In genomic region chr5:144978533-144979107, GRCm38 (mm10) we compare ENCODE assay signal across 12 mouse cellular contexts. TPM values are rescaled to one million over a fixed set of nuclear protein-coding genes. Genes with fewer than 3 reads are reported as not detected.
DNase-seq lines count a peak whose midpoint lies in the region; ATAC-seq and TF ChIP-seq lines count a peak whose summit lies in the region.
"Had no signal": no experiment of that assay in that cellular context is flagged by ENCODE, and none has a peak within 500 bp of the region (broad histone marks: within the 10 kb centered on the region; RNA-seq: fewer than 3 reads in every experiment).

No protein-coding gene starts in this region.

- H3K9me3 ChIP-seq in intestine, embryonic 15.5 days, result no peaks in the 10 kb centered on the region
- peaks cover 4% of the 10 kb centered on the region for H3K9me3 ChIP-seq in lung, embryonic 16.5 days (ENCODE audit: control insufficient read depth, low read length)
- H3K9me3 ChIP-seq in forebrain, embryonic 13.5 days (replicated peaks), result no peaks in the 10 kb centered on the region
- no peaks in the 10 kb centered on the region for H3K9me3 ChIP-seq in forebrain, postnatal 0 days (ENCODE audit: low read length)
- 0 out of 2 replicates have a peak, but pooled peaks cover 6% of the 10 kb centered on the region for H3K9me3 ChIP-seq in hindbrain, embryonic 13.5 days

- DNase-seq in 3T3-L1 (ENCODE audit: low read depth, low spot score), result peak; percentile 83
- peak; percentile 77 for DNase-seq in adrenal gland, postnatal 25 days
- DNase-seq in forebrain, postnatal 0 days, result no peak
- no peak for DNase-seq in left cerebral cortex, postnatal 36 days (ENCODE audit: low spot score in 2 of 2)
- DNase-seq: cerebellum, adult 11-12 months; layer of hippocampus, adult 9-11 months had no signal

- H3K4me1 ChIP-seq in intestine, embryonic 15.5 days (replicated peaks), result no peaks in the 10 kb centered on the region
- H3K4me1 ChIP-seq in lung, embryonic 16.5 days (replicated peaks; ENCODE audit: control insufficient read depth, insufficient read depth, low read length), result peaks cover 9% of the 10 kb centered on the region; the same call in 1 of the 2 replicates
- H3K4me1 ChIP-seq in forebrain, embryonic 13.5 days, result no peaks in the 10 kb centered on the region
- no peaks in the 10 kb centered on the region for H3K4me1 ChIP-seq in forebrain, postnatal 0 days (ENCODE audit: insufficient read depth)
- no peaks in the 10 kb centered on the region for H3K4me1 ChIP-seq in hindbrain, embryonic 13.5 days (replicated peaks)

- WGBS in intestine, embryonic 15.5 days, result 48% methylated on average over 10 of the region's 10 CpGs
- WGBS in lung, embryonic 16.5 days, result 27% methylated on average over 10 of the region's 10 CpGs
- WGBS in forebrain, embryonic 13.5 days, result 67% methylated on average over 10 of the region's 10 CpGs
- 66% methylated on average over 10 of the region's 10 CpGs for WGBS in forebrain, postnatal 0 days
- 76% methylated on average over 10 of the region's 10 CpGs for WGBS in hindbrain, embryonic 13.5 days

- no peak overlapping the region for H3K27ac ChIP-seq in intestine, embryonic 15.5 days
- H3K27ac ChIP-seq in lung, embryonic 16.5 days (ENCODE audit: low read length), result peak overlapping the region; percentile 94
- no peak overlapping the region for H3K27ac ChIP-seq in forebrain, embryonic 13.5 days
- H3K27ac ChIP-seq in forebrain, postnatal 0 days (ENCODE audit: low read depth, low read length), result no peak overlapping the region
- no peak overlapping the region for H3K27ac ChIP-seq in hindbrain, embryonic 13.5 days

- no peak for TF ChIP-seq CTCF in forebrain, postnatal 0 days (IDR thresholded peaks at IDR 0.05; ENCODE audit: low read depth)

- H3K27me3 ChIP-seq in intestine, embryonic 15.5 days (replicated peaks), result no peaks in the 10 kb centered on the region
- no peaks in the 10 kb centered on the region for H3K27me3 ChIP-seq in lung, embryonic 16.5 days (ENCODE audit: control insufficient read depth, insufficient read depth, low read depth, low read length)
- H3K27me3 ChIP-seq in forebrain, embryonic 13.5 days, result no peaks in the 10 kb centered on the region
- no peaks in the 10 kb centered on the region for H3K27me3 ChIP-seq in forebrain, postnatal 0 days (ENCODE audit: insufficient read depth, low read length)
- no peaks in the 10 kb centered on the region for H3K27me3 ChIP-seq in hindbrain, embryonic 13.5 days

- H3K4me3 ChIP-seq in intestine, embryonic 15.5 days (replicated peaks), result no peak overlapping the region
- no peak overlapping the region for H3K4me3 ChIP-seq in lung, embryonic 16.5 days (ENCODE audit: low read length)
- H3K4me3 ChIP-seq in forebrain, embryonic 13.5 days, result no peak overlapping the region
- H3K4me3 ChIP-seq in forebrain, postnatal 0 days (ENCODE audit: low read depth, low read length), result no peak overlapping the region
- no peak overlapping the region for H3K4me3 ChIP-seq in hindbrain, embryonic 13.5 days

- peak; percentile 90 for ATAC-seq in intestine, embryonic 15.5 days
- peak; percentile 90 for ATAC-seq in lung, embryonic 16.5 days (ENCODE audit: low read depth)
- no peak for ATAC-seq in forebrain, embryonic 13.5 days
- no peak for ATAC-seq in forebrain, postnatal 0 days
- no peak for ATAC-seq in hindbrain, embryonic 13.5 days (ENCODE audit: low FRiP score)

- intact Hi-C loops in left cerebral cortex, postnatal 36 days (cut with DNase I), result no loop called here

- no peak overlapping the region for H3K4me2 ChIP-seq in intestine, embryonic 15.5 days (replicated peaks)
- no peak overlapping the region for H3K4me2 ChIP-seq in lung, embryonic 16.5 days (ENCODE audit: low read depth, low read length)
- H3K4me2 ChIP-seq in forebrain, embryonic 13.5 days, result no peak overlapping the region
- no peak overlapping the region for H3K4me2 ChIP-seq in forebrain, postnatal 0 days (ENCODE audit: low read depth)
- no peak overlapping the region for H3K4me2 ChIP-seq in hindbrain, embryonic 13.5 days

- no peaks in the 10 kb centered on the region for H3K36me3 ChIP-seq in intestine, embryonic 15.5 days
- no peaks in the 10 kb centered on the region for H3K36me3 ChIP-seq in lung, embryonic 16.5 days (ENCODE audit: control insufficient read depth, insufficient read depth, low read length)
- H3K36me3 ChIP-seq in forebrain, embryonic 13.5 days (ENCODE audit: poor library complexity, severe bottlenecking), result no peaks in the 10 kb centered on the region
- no peaks in the 10 kb centered on the region for H3K36me3 ChIP-seq in forebrain, postnatal 0 days (ENCODE audit: insufficient read depth)
- no peaks in the 10 kb centered on the region for H3K36me3 ChIP-seq in hindbrain, embryonic 13.5 days
- H3K36me3 ChIP-seq: G1E had no signal

- no peak overlapping the region for H3K9ac ChIP-seq in intestine, embryonic 15.5 days
- no peak overlapping the region for H3K9ac ChIP-seq in lung, embryonic 16.5 days (ENCODE audit: low read length)
- no peak overlapping the region for H3K9ac ChIP-seq in forebrain, embryonic 13.5 days
- no peak overlapping the region for H3K9ac ChIP-seq in forebrain, postnatal 0 days
- H3K9ac ChIP-seq in hindbrain, embryonic 13.5 days, result no peak overlapping the region

RNA-seq across cellular contexts. Expression of gene Smurf1, which starts 13.0 kb away (rescaled TPM):
- total RNA-seq in adrenal gland, postnatal 25 days (2021), result 18.8 and 24.7 TPM in 2 replicates
- polyA plus RNA-seq in intestine, embryonic 15.5 days (2015; fragmentation: Nextera tagmentation; extraction: Ambion mirVana), result 10.7 and 11.5 TPM in 2 replicates
- 9.5 and 15.6 TPM in 2 replicates for polyA plus RNA-seq in lung, embryonic 16.5 days (2015; fragmentation: Nextera tagmentation; extraction: Ambion mirVana)
- 16.8 and 18.1 TPM in 2 replicates for polyA plus RNA-seq in forebrain, embryonic 13.5 days (2015; fragmentation: Nextera tagmentation; extraction: Ambion mirVana)
- total RNA-seq in forebrain, postnatal 0 days (2014; rRNA removed), result 49.2 and 55.5 TPM in 2 replicates
- 15.3 and 21.6 TPM in 2 replicates for polyA plus RNA-seq in forebrain, postnatal 0 days (2015; fragmentation: Nextera tagmentation; extraction: Ambion mirVana)
- 10 to 100 TPM; 34.6 to 37.2 TPM for total RNA-seq in left cerebral cortex, postnatal 36 days (2021)
- 28.2 and 28.4 TPM in 2 replicates for polyA plus RNA-seq in hindbrain, embryonic 13.5 days (2015; fragmentation: Nextera tagmentation; extraction: Ambion mirVana)

RNA-seq across cellular contexts. Expression of gene Gm4871, which starts 53.9 kb away (rescaled TPM):
- not detected in 2 replicates for total RNA-seq in adrenal gland, postnatal 25 days (2021)
- not detected in 2 replicates for polyA plus RNA-seq in intestine, embryonic 15.5 days (2015; fragmentation: Nextera tagmentation; extraction: Ambion mirVana)
- polyA plus RNA-seq in lung, embryonic 16.5 days (2015; fragmentation: Nextera tagmentation; extraction: Ambion mirVana), result 0.25 TPM in 1 of 2 replicates, not detected in the other
- polyA plus RNA-seq in forebrain, embryonic 13.5 days (2015; fragmentation: Nextera tagmentation; extraction: Ambion mirVana), result not detected in 2 replicates
- total RNA-seq in forebrain, postnatal 0 days (2014; rRNA removed), result not detected in 2 replicates
- polyA plus RNA-seq in forebrain, postnatal 0 days (2015; fragmentation: Nextera tagmentation; extraction: Ambion mirVana), result not detected in 2 replicates
- not detected for total RNA-seq in left cerebral cortex, postnatal 36 days (2021)
- not detected in 2 replicates for polyA plus RNA-seq in hindbrain, embryonic 13.5 days (2015; fragmentation: Nextera tagmentation; extraction: Ambion mirVana)
- total RNA-seq: G1E had no signal
- polyA plus RNA-seq: forebrain, embryonic 11.5 days; G1E had no signal

Comparison
In these comparisons a context has a peak if more than half of its experiments do, and no peak if none do; other contexts are left out.
1. DNase-seq: peak in 3T3-L1 (single experiment) and adrenal gland, postnatal 25 days (single experiment); none in forebrain, postnatal 0 days (single experiment) and left cerebral cortex, postnatal 36 days (0 of 2).
2. ATAC-seq: peak in intestine, embryonic 15.5 days (single experiment) and lung, embryonic 16.5 days (single experiment); none in forebrain, embryonic 13.5 days (single experiment), forebrain, postnatal 0 days (single experiment) and hindbrain, embryonic 13.5 days (single experiment).